Mouse (Mus musculus): ENCODE data around the gene Atp6ap2. TPM values are rescaled to one million over a fixed set of nuclear protein-coding genes. Genes with fewer than 3 reads are reported as not detected.
"Not testable (repeated sequence)": the region's sequence is repeated elsewhere in the genome, so short reads cannot be mapped to it uniquely, and the experiment has no call there.

Gene Atp6ap2
- 10 to 100 TPM in 1 of 2 experiments, 1 to 10 TPM in 1; 8.9 to 11.2 TPM for total RNA-seq (2021)
- long read RNA-seq, experiment 1, transcript Atp6ap2-201 (9 exons, 2,324 nt), result major isoform, 9 of 15 reads
- long read RNA-seq, experiment 1, partial matches to known transcripts, result 5 of 15 reads
- long read RNA-seq, experiment 1, other reads (novel, unspliced or antisense), result 1 of 15 reads
- long read RNA-seq, experiment 2, transcript Atp6ap2-201 (9 exons, 2,324 nt), result major isoform, 11 of 21 reads
- long read RNA-seq, experiment 2, partial matches to known transcripts, result 1 of 21 reads
- long read RNA-seq, experiment 2, other reads (novel, unspliced or antisense), result 9 of 21 reads

DNA sequence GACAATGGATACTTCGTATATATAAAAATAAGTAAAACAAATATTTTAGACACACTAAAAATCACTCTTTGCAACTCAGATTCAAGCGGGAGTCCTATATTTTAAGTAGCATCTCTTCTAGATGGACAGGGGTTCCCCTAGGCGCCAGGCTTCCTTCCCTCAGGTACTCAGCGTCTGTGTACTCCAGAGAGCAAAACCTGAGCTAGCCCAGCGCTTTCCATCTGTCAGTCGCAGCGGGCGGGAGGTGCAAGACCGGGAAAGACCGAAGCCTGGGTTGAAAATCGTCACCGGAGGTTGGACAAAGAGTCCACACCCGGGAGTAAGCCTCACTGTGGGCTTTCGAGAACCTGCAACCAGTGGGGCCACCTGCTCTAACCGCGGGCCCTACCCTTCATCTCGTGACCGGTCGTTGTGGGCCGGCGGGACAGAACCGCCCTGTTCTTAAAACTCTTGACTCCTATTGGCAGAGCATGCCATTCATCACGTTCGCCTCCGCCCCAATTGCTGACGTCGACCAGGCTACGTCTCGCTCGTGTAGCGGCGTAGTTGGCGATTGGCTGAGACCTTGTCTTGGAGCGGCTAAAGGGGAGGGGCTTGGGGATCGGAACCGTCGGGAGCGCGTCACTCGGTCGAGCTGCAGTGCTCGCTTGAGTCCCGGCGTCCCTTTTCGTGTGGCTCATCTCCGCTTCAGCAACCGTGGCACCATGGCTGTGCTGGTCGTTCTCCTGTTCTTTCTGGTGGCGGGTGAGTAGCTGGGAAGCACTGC lies at the start of gene Atp6ap2:
Atp6ap2 (plus strand) TSS at position 610 of the 766 bp plus-strand sequence.
- peak; percentile 85 to 89 for DNase-seq
- intact Hi-C loops (cut with DNase I), result no loop called here

DNA sequence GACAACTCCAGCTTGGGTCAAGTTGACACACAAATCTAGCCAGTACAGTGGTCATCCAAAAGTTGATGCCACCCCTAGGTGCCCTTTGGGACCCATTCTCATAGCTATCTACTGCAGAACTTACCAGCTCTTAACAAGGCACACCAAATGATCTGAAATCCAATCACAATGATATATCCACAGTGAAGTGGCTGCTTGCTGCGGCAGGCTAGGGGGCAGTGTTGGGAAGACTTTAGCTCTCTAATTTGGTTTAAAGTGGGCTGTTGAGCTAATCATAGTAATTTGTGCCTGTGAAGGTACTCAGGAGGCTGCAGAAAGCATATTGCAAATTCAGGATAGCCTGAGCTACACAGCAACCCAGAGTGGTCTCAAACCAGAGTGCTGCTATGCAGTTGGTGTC lies 43.2 kb upstream of the Atp6ap2 start:
- DNase-seq, result no peak
- intact Hi-C loops (cut with DNase I), result loop anchor here (5.0 kb wide), 1 partner anchor 103 kb away; no protein-coding TSS in a partner anchor

- intact Hi-C loops (cut with DNase I), result no loop called here
- DNase-seq, result no peak
Measured at GRCm38 (mm10) chrX:12557086-12557485, 30.5 kb upstream of the Atp6ap2 start.

- intact Hi-C loops (cut with DNase I), result no loop called here
- no peak for DNase-seq
Measured at GRCm38 (mm10) chrX:12571407-12571806, 16.2 kb upstream of the Atp6ap2 start.

GRCm38 (mm10) chrX:12577936-12578335 lies 9.7 kb upstream of the Atp6ap2 start:
- no peak for DNase-seq
- intact Hi-C loops (cut with DNase I), result no loop called here

GRCm38 (mm10) chrX:12578339-12578868 lies 9.2 kb upstream of the Atp6ap2 start:
- DNase-seq, result no peak
- intact Hi-C loops (cut with DNase I), result no loop called here

DNA sequence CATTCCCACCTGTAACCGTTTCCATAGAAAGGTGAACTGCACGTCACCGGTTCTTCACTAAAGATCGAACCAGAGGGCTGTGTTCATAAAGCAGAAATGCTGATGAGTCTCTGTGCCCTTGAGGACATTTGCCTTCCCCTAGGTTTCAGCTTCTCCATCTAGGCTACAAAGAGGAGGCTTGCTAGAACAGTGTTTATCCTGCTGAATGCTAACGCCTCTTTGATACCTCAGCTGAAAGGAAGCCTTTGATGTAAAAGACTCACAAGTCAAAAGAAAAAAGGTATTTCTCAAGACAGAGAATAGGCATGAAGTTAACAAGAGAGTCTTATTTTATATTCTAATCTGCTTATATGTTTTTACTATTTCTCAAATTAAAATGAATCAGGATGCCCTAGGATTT lies 4.3 kb upstream of the Atp6ap2 start:
- intact Hi-C loops (cut with DNase I), result no loop called here
- DNase-seq, result no peak

DNA sequence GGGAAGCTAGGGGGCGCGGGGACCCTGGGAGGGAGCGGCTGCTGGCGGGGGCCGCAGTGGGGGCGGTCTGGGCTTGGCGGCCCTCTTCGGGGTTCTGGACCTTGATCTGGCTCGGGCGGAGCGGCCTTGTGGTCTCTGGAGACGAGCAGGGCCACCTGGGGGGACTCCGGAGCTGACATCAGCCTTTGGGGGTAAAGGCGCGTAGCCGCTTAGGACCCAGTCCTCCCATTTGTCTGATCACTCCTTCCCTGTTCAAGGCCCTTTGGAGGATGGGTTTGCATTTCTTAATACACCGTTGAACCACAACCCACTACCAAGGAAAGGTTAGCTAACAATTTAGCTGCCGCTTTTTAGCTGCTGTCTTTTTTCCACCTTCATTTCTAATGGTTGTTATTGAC lies 356 bp downstream of the Atp6ap2 start:
- intact Hi-C loops (cut with DNase I), result no loop called here
- DNase-seq, result no peak

DNA sequence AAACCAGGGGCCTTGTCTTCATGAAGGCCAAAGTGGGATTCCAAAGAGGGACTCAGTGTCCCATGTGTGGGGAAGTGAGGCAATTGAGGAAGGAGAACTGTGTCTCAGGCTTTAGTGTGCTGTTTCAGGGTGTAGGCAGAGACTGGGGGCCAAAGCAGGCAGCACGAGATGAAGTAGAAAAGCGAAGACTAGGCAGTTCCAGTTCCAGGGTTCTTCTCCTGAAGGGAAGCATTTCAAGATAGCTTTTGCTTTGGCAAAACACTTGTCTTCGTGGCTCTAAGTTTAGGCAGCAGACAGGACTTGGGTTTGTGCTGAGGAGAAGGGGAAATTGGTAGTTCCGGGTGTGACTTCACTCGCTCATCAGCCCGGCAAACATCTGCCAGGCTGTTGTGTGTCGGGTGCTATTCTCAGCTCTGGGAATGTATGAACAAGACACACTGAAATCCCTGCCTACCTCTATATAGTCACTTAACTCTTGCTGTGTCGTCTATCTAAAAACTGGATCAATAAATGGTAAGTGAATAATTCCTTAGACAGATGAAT lies 3.9 kb downstream of the Atp6ap2 start:
- peak in 1 of 2 experiments; percentile 8 for DNase-seq
- intact Hi-C loops (cut with DNase I), result no loop called here

GRCm38 (mm10) chrX:12592011-12592410 lies 4.4 kb downstream of the Atp6ap2 start:
- DNase-seq, result no peak

GRCm38 (mm10) chrX:12593824-12594223 lies 6.2 kb downstream of the Atp6ap2 start:
- intact Hi-C loops (cut with DNase I), result no loop called here

More at GRCm38 (mm10) chrX:12592011-12592410, 4.4 kb downstream of the Atp6ap2 start:
- intact Hi-C loops (cut with DNase I), result no loop called here

GRCm38 (mm10) chrX:12610541-12610940 lies 22.9 kb downstream of the Atp6ap2 start:
- DNase-seq; intact Hi-C loops (cut with DNase I): not testable (repeated sequence)

More at GRCm38 (mm10) chrX:12593824-12594223, 6.2 kb downstream of the Atp6ap2 start:
- DNase-seq, result no peak

DNA sequence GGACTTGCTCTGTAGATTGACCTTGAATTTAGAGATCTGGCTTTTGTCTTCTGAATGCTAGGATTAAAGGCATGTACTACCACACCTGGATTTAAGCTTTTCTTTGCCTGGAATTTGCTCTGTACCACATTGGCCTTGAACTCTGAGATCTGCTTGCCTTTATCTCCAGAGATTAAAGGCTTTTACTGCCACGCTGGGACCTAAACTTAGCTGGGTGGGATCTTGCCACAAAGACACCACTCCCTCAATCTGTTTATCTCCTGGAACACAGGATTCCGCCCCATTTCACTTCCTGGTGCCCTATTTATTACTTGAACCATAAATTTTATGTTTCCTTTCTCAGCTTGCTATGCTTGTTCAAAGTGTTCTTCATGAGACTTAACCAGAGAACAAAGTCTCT lies 23.6 kb downstream of the Atp6ap2 start:
- no peak for DNase-seq
- intact Hi-C loops (cut with DNase I), result no loop called here

- DNase-seq; intact Hi-C loops (cut with DNase I): not testable (repeated sequence)
Measured at GRCm38 (mm10) chrX:12612360-12612759, 24.8 kb downstream of the Atp6ap2 start.

DNA sequence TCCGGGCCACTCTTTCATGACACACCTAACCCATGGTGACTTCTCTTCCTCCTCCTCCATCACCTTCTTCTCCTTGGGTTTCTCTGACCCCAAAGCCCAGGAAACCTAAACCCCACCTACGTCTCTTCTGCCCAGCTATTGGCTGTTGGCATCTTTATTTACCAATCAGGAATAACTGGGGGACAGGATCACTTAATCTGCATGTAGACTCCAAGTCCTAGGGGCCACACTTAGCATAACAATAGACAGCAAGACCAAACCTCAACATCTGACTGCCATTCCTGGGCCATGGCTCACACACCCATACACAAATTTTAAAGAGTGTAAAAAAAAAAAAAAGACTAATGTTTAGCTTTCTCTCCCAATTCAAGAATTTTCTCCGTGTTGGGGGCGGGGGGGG lies 37.5 kb downstream of the Atp6ap2 start:
- no peak for DNase-seq
- intact Hi-C loops (cut with DNase I), result no loop called here

- DNase-seq, result no peak
- intact Hi-C loops (cut with DNase I), result loop anchor here (5.0 kb wide), 1 partner anchor 103 kb away; no protein-coding TSS in a partner anchor
Measured at GRCm38 (mm10) chrX:12644976-12645375, 57.4 kb downstream of the Atp6ap2 start.

DNA sequence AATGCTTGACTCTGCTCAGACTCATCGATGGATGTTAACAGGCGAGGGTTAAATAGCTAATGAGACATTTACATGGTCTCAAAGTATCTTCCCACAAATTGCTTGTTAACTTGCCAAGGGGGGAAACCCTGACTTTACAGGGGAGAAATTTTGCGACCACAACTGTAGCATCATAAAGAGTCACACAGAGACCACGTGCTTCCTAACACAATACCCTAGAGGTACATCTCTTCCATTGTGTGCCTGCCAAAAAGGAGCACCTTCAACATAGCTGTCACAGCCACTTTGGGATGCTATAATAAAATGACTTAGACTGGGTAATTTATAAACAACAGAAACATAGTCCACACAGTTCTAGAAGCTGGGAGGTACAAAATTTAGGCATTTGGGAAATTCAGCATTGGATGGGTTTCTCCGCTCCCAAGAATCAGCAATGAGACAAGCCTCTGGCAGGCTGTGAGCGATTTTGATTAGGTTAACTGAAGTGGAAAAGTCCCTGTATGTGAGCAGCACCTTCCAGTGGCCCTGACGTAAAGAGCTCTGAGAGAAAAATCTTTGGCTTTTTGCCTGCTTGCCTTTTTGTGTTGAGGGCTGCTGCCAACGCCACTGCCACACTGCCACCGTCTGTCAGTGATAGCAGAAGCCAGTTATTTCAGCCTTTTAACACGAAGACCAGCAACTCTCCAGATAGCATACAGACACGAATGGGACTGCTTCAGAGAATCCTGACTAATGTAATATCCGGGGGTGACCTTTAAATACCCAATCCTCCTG lies 58.1 kb downstream of the Atp6ap2 start:
- DNase-seq, result no peak
- intact Hi-C loops (cut with DNase I), result loop anchor here (5.0 kb wide), 1 partner anchor 103 kb away; no protein-coding TSS in a partner anchor

GRCm38 (mm10) chrX:12651906-12652305 lies 64.3 kb downstream of the Atp6ap2 start:
- no peak for DNase-seq
- intact Hi-C loops (cut with DNase I), result no loop called here

DNA sequence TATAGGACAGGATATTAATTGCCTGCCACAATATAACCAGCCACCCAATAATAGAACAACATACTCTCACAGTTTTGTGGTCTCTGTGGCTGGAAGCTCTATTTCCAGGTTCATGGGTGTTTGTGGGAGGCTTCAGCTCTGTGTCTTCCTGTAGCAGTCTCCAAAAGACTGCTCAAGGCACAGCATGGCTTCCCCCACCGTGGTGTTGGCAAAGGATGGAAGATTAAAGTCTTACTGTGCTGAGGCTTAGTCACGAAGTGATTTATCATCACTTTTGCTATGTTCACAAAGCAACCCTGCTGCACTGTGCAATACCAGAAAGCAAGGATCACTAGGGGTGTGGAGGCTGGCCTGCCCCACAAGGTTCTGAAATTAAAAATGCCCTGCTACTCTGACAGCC lies 66.3 kb downstream of the Atp6ap2 start:
- intact Hi-C loops (cut with DNase I), result no loop called here

More for the DNA sequence above, 66.3 kb downstream of the Atp6ap2 start:
- DNase-seq, result no peak
